Mouse (Mus musculus) megakaryocyte, embryonic 14.5 days (primary cell): ENCODE measurements around the gene Thop1. TPM values are rescaled to one million over a fixed set of nuclear protein-coding genes. Genes with fewer than 3 reads are reported as not detected.
A peak's percentile ranks its signal among the peaks of the same experiment; 100 is the strongest.

Source experiments
- H3K27me3 ChIP-seq: replicated peaks from 2 replicates; pipeline ENCODE3; 2012; ENCODE audit warnings: inconsistent platforms
- H3K36me3 ChIP-seq: replicated peaks from 2 replicates; pipeline ENCODE3; 2012; ENCODE audit warnings: low read length, inconsistent platforms, mixed read lengths
- H3K4me1 ChIP-seq: 2 replicates; pipeline ENCODE4 v1.6.1; 2012; ENCODE audit warnings: inconsistent platforms
- H3K4me3 ChIP-seq: replicated peaks from 2 replicates; pipeline ENCODE3; 2012; ENCODE audit warnings: moderate library complexity, mild to moderate bottlenecking, inconsistent platforms
- H3K9me3 ChIP-seq: 2 replicates; pipeline ENCODE4 v1.6.1; 2012; ENCODE audit warnings: inconsistent platforms
- FLI1 ChIP-seq: IDR thresholded peaks from 2 replicates; pipeline ENCODE4 v1.6.1; 2012; ENCODE audit warnings: low read length, inconsistent platforms, mixed read lengths
- GATA1 ChIP-seq: IDR thresholded peaks from 3 replicates; pipeline ENCODE4 v1.6.1; 2012; ENCODE audit warnings: mixed read lengths, low read length, inconsistent platforms, borderline replicate concordance
- polyA plus RNA-seq: library from polyadenylated mRNA; stranded (reverse); fragments of >175 nt; gene quantifications from 2 replicates; pipeline ENCODE4 v1.2.3, GENCODE M21; 2012; ENCODE audit warnings: low replicate concordance; ENCODE audit not compliant: insufficient read depth

The Thop1 gene
- polyA plus RNA-seq, 1 experiment = 62.3 TPM

- no peaks in the 10 kb centered on the region for H3K9me3 ChIP-seq
- no peak overlapping the region for H3K4me3 ChIP-seq
- H3K4me1 ChIP-seq = peaks cover 31% of the 10 kb centered on the region
- TF ChIP-seq GATA1 = no peak
- no peak for TF ChIP-seq FLI1
- no peaks in the 10 kb centered on the region for H3K27me3 ChIP-seq
- H3K36me3 ChIP-seq = peaks cover 99% of the 10 kb centered on the region
These were observed 8.1 kb downstream of the Thop1 start for GRCm38 (mm10) chr10:81077916-81078315.

DNA sequence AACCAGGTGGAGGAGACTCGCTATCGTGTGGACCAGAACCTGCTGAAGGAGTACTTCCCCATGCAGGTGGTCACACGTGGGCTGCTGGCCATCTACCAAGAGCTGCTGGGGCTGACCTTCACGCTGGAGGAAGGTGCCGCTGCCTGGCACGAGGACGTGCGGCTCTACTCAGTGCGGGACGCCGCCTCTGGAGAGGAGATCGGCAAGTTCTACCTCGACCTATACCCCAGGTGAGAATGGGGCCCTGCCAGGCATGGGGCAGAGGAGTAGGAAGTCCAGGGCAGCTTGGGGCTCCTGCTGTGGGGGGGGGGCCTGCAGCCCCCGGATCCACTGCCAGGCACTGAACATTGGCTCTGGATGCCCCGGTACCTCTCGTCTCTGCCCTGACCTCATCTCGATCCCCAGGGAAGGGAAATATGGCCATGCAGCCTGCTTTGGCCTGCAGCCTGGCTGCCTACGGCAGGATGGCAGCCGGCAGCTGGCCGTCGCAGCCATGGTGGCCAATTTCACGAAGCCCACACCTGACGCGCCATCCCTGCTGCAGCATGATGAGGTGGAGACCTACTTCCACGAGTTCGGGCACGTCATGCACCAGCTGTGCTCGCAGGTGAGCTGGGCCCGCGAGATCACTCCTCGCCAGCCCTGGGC is 10.3 kb downstream of the Thop1 start:
- peaks cover 83% of the 10 kb centered on the region for H3K36me3 ChIP-seq
- no peak overlapping the region for H3K4me3 ChIP-seq
- H3K27me3 ChIP-seq = no peaks in the 10 kb centered on the region
- H3K9me3 ChIP-seq = no peaks in the 10 kb centered on the region
- peaks cover 16% of the 10 kb centered on the region for H3K4me1 ChIP-seq
- TF ChIP-seq FLI1 = no peak
- no peak for TF ChIP-seq GATA1

GRCm38 (mm10) chr10:81082168-81082960 is 12.5 kb downstream of the Thop1 start:
- no peak for TF ChIP-seq FLI1
- no peak for TF ChIP-seq GATA1
- peaks cover 60% of the 10 kb centered on the region for H3K36me3 ChIP-seq
- H3K27me3 ChIP-seq = peaks cover 4% of the 10 kb centered on the region
- peaks cover 4% of the 10 kb centered on the region for H3K9me3 ChIP-seq
- peaks cover 7% of the 10 kb centered on the region; the same call in 1 of the 2 replicates for H3K4me1 ChIP-seq
- H3K4me3 ChIP-seq = no peak overlapping the region

- Histone ChIP-seq H3K4me3 (no peak overlapping the region), H3K9me3 (peaks cover 13% of the 10 kb centered on the region), H3K4me1 (peaks cover 5% of the 10 kb centered on the region; the same call in 1 of the 2 replicates), H3K27me3 (peaks cover 28% of the 10 kb centered on the region), H3K36me3 (peaks cover 14% of the 10 kb centered on the region)
- no peak for TF ChIP-seq FLI1
- no peak for TF ChIP-seq GATA1
These were observed 17.2 kb downstream of the Thop1 start for GRCm38 (mm10) chr10:81087021-81087420.

DNA sequence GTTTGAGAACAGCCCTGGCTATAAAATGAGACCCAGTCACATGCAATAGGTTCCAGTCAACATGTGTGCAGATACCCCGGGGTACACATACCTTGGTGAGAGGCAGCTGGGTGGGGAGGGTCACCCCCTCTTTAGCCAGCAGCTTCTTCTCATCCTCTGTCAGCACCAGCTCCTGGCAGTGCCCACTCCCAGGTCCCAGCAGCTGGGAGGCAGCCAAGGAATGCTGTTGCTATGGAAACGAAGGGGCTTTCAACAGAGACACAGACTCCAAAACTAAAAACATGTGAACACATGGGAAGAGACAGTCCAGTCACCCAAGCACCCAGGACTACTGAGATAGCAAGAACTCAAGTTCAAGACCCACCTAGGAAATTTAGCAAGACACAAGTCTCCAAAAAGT is 19.4 kb downstream of the Thop1 start:
- H3K36me3 ChIP-seq = no peaks in the 10 kb centered on the region
- H3K4me3 ChIP-seq = no peak overlapping the region
- H3K9me3 ChIP-seq = peaks cover 13% of the 10 kb centered on the region
- H3K27me3 ChIP-seq = peaks cover 47% of the 10 kb centered on the region
- H3K4me1 ChIP-seq = peaks cover 11% of the 10 kb centered on the region
- TF ChIP-seq FLI1 = no peak
- no peak for TF ChIP-seq GATA1

DNA sequence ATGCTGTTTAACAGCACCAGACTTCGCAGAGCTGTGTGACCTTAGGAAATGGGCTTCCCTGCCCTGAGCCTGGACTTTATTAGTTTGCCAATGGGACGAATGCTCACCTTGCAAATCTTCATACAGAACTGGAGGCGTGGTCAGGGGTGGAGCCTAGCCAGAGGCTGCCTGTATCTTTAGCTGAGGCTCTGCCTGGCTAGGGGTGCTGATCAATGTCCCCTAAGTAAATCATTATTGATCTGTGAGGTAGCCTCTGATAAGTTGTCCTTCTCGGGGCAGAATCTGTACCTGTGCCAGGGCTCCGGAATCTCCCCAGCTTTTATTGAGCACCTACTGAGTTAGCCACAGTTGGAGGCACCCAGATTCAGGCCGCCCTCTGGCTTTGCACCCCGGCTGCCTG is 20.8 kb downstream of the Thop1 start:
- H3K36me3 ChIP-seq = no peaks in the 10 kb centered on the region
- H3K4me3 ChIP-seq = no peak overlapping the region
- peaks cover 15% of the 10 kb centered on the region for H3K4me1 ChIP-seq
- H3K9me3 ChIP-seq = peaks cover 13% of the 10 kb centered on the region
- H3K27me3 ChIP-seq = peaks cover 51% of the 10 kb centered on the region
- TF ChIP-seq FLI1 (no peak), GATA1 (no peak)

GRCm38 (mm10) chr10:81092465-81093250 is 22.8 kb downstream of the Thop1 start:
- peaks cover 52% of the 10 kb centered on the region for H3K27me3 ChIP-seq
- TF ChIP-seq FLI1 = no peak
- no peak for TF ChIP-seq GATA1
- H3K4me3 ChIP-seq = no peak overlapping the region
- H3K36me3 ChIP-seq = no peaks in the 10 kb centered on the region
- H3K9me3 ChIP-seq = peaks cover 12% of the 10 kb centered on the region
- H3K4me1 ChIP-seq = peaks cover 15% of the 10 kb centered on the region

GRCm38 (mm10) chr10:81094931-81095678 is 25.3 kb downstream of the Thop1 start:
- H3K9me3 ChIP-seq = peaks cover 6% of the 10 kb centered on the region
- TF ChIP-seq GATA1 (no peak), FLI1 (no peak)
- peak overlapping the region; percentile 38 for H3K4me3 ChIP-seq
- H3K4me1 ChIP-seq = peaks cover 28% of the 10 kb centered on the region
- H3K27me3 ChIP-seq = peaks cover 47% of the 10 kb centered on the region
- H3K36me3 ChIP-seq = no peaks in the 10 kb centered on the region

DNA sequence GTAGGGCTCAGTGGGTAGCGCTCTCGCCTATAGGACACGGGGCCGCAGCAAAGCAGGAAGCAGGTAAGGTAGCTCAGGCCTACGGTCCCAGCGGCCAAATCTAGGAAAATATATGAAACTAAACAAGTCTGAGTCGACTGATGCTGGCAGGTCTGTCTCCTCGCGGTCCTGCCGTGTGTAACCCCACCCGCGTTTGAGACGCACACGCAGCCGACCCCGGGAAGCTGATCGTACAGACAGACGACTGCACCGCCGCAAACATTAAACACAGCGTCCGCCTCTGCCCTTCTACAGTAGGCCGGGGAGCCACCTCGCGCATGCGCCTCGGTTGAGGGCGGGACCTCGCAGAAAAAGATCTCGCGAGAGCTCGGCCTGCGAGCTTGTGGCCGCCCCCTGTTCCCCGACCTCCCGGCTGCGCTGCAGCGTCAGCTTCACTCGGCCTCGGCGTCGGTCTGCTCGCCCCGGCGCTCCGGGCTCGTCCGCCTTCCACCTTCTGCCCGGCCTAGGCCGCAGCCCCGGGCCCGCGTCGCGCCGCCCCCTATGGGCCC is 35.8 kb downstream of the Thop1 start, which contains the start of gene Map2k2:
Gene Map2k2, plus strand, starts transcription at position 351 of the 548 bp plus-strand sequence.
- Histone ChIP-seq H3K9me3 (no peaks in the 10 kb centered on the region), H3K27me3 (no peaks in the 10 kb centered on the region), H3K36me3 (peaks cover 38% of the 10 kb centered on the region), H3K4me3 (peak within 1 kb of the TSS; percentile 97), H3K4me1 (peaks cover 62% of the 10 kb centered on the region)
- TF ChIP-seq GATA1 (no peak), FLI1 (no peak)
